Mouse (Mus musculus): ENCODE data around the gene Yrdc.

The Yrdc gene

GRCm38 (mm10) chr4:124850261-124850913, at the start of gene Yrdc:
Gene Yrdc, plus strand, starts transcription at chr4:124850679.
- peak; percentile 96 for DNase-seq

- peak; percentile 93 for DNase-seq
Observed at GRCm38 (mm10) chr4:124801552-124802308, 48.7 kb upstream of the Yrdc start, which contains the start of gene Mtf1. Gene Mtf1, plus strand, starts transcription at chr4:124802104.

- peak; percentile 98 for DNase-seq
Observed at GRCm38 (mm10) chr4:124802309-124803260, 47.9 kb upstream of the Yrdc start.

- no peak for DNase-seq
Observed at GRCm38 (mm10) chr4:124803406-124803805, 47.1 kb upstream of the Yrdc start.

GRCm38 (mm10) chr4:124808511-124808910, 42.0 kb upstream of the Yrdc start:
- no peak for DNase-seq

- no peak for DNase-seq
Observed at GRCm38 (mm10) chr4:124809136-124809883, 41.2 kb upstream of the Yrdc start.

- no peak for DNase-seq
Observed at GRCm38 (mm10) chr4:124810056-124810455, 40.4 kb upstream of the Yrdc start.

GRCm38 (mm10) chr4:124811347-124811975, 39.0 kb upstream of the Yrdc start:
- DNase-seq: no peak

- no peak for DNase-seq
Observed at GRCm38 (mm10) chr4:124815901-124816300, 34.6 kb upstream of the Yrdc start.

- DNase-seq: peak; percentile 39
Observed at GRCm38 (mm10) chr4:124817803-124818202, 32.7 kb upstream of the Yrdc start.

- no peak for DNase-seq
Observed at GRCm38 (mm10) chr4:124818832-124819231, 31.6 kb upstream of the Yrdc start.

GRCm38 (mm10) chr4:124824967-124825366, 25.5 kb upstream of the Yrdc start:
- no peak for DNase-seq

GRCm38 (mm10) chr4:124825371-124825965, 25.0 kb upstream of the Yrdc start:
- no peak for DNase-seq

GRCm38 (mm10) chr4:124829671-124830070, 20.8 kb upstream of the Yrdc start:
- DNase-seq: no peak

GRCm38 (mm10) chr4:124832796-124833195, 17.7 kb upstream of the Yrdc start:
- no peak for DNase-seq

- no peak for DNase-seq
Observed at GRCm38 (mm10) chr4:124838035-124838700, 12.3 kb upstream of the Yrdc start.

- no peak for DNase-seq
Observed at GRCm38 (mm10) chr4:124840998-124841397, 9.5 kb upstream of the Yrdc start.

- peak; percentile 41 for DNase-seq
Observed at GRCm38 (mm10) chr4:124843493-124843892, 7.0 kb upstream of the Yrdc start.

GRCm38 (mm10) chr4:124847573-124847972, 2.9 kb upstream of the Yrdc start:
- peak; percentile 83 for DNase-seq

- peak; percentile 42 for DNase-seq
Observed at GRCm38 (mm10) chr4:124849631-124850260, 733 bp upstream of the Yrdc start.

Measured in lung, postnatal 14 days (tissue).